Mouse (Mus musculus) heart, postnatal 0 days (tissue): Measurements from ENCODE around the gene Ikbke.

Source experiments
- CTCF ChIP-seq: IDR thresholded peaks from 2 replicates; pipeline ENCODE4 v1.5.1; 2016; ENCODE audit warnings: antibody characterized with exemption, control low read depth, low read depth
- EP300 ChIP-seq: IDR thresholded peaks from 2 replicates; pipeline ENCODE4 v1.6.1; 2016; ENCODE audit warnings: antibody characterized with exemption, low read depth

- no peak for TF ChIP-seq CTCF
- no peak for TF ChIP-seq EP300
Measured at GRCm38 (mm10) chr1:131212956-131213355, 66.5 kb downstream of the Ikbke start.
